Mouse (Mus musculus) neural tube, embryonic 11.5 days (tissue): ENCODE measurements around the gene Stmn3. TPM values are rescaled to one million over a fixed set of nuclear protein-coding genes. Genes with fewer than 3 reads are reported as not detected.

ENCODE experiments used
- ATAC-seq: fragments of 200-750 bp; cut with Nextera tagmentation; 2 replicates; pipeline ENCODE4 v1.8.0; 2017; ENCODE audit warnings: moderate number of reproducible peaks, mild to moderate bottlenecking, moderate TSS enrichment, moderate library complexity; ENCODE audit not compliant: insufficient read depth, low FRiP score, low TSS enrichment
- DNase-seq: peaks from one replicate; pipeline ENCODE4 v3.0.0-alpha.2; 2015; ENCODE audit warnings: low spot score
- H3K27ac ChIP-seq: fragments of 300-500 bp; sonication (generic); 2 replicates; pipeline ENCODE4 v1.5.1; 2014; ENCODE audit warnings: low read depth, mild to moderate bottlenecking, low read length
- H3K27me3 ChIP-seq: fragments of 300-500 bp; sonication (generic); 2 replicates; pipeline ENCODE4 v1.6.1; 2014; ENCODE audit warnings: mild to moderate bottlenecking, low read length, mixed read lengths; ENCODE audit not compliant: control insufficient read depth, insufficient read depth
- H3K36me3 ChIP-seq: fragments of 300-500 bp; sonication (generic); 2 replicates; pipeline ENCODE4 v1.6.1; 2014; ENCODE audit warnings: mild to moderate bottlenecking, low read length, moderate library complexity, mixed read lengths; ENCODE audit not compliant: control insufficient read depth, insufficient read depth
- H3K4me1 ChIP-seq: fragments of 300-500 bp; sonication (generic); 2 replicates; pipeline ENCODE4 v1.6.1; 2014; ENCODE audit warnings: low read length, mixed read lengths; ENCODE audit not compliant: control insufficient read depth, insufficient read depth
- H3K4me2 ChIP-seq: fragments of 300-500 bp; sonication (generic); 2 replicates; pipeline ENCODE4 v1.6.1; 2014; ENCODE audit warnings: low read depth, mild to moderate bottlenecking, moderate library complexity
- H3K4me3 ChIP-seq: fragments of 300-500 bp; sonication (generic); 2 replicates; pipeline ENCODE4 v1.5.1; 2014; ENCODE audit warnings: low read depth, low read length
- H3K9ac ChIP-seq: fragments of 300-500 bp; sonication (generic); 2 replicates; pipeline ENCODE4 v1.6.1; 2014; ENCODE audit warnings: mild to moderate bottlenecking, low read length
- H3K9me3 ChIP-seq: fragments of 300-500 bp; sonication (generic); 2 replicates; pipeline ENCODE4 v1.6.1; 2016; ENCODE audit warnings: low read length; ENCODE audit not compliant: control insufficient read depth
- WGBS: fragments of 180-500 bp; shearing (Covaris S2); extraction: QIAGEN DNeasy Blood & Tissue Kit; methylation state at CpG from one replicate; pipeline ENCODE4 v1.1.7; 2014; 5-methylcytosine and 5-hydroxymethylcytosine counted together
- polyA plus RNA-seq: library from polyadenylated mRNA; unstranded; fragments of >200 nt; fragmentation: Nextera tagmentation; extraction: Ambion mirVana; gene quantifications from 2 replicates; pipeline ENCODE4 v1.2.1, GENCODE M21; 2014

The Stmn3 gene
- 391 and 430 TPM in 2 replicates for polyA plus RNA-seq

- Histone ChIP-seq H3K4me1 (no peaks in the 10 kb centered on the region), H3K9ac (peak within 1 kb of the TSS; percentile 79), H3K4me3 (peak within 1 kb of the TSS; percentile 55), H3K36me3 (no peaks in the 10 kb centered on the region), H3K4me2 (peak within 1 kb of the TSS; percentile 74), H3K9me3 (no peaks in the 10 kb centered on the region), H3K27me3 (peaks cover 23% of the 10 kb centered on the region), H3K27ac (peak within 1 kb of the TSS; percentile 51; the same call in 1 of the 2 replicates)
- peak; percentile 85 for DNase-seq
- peak; percentile 85 for ATAC-seq
- 8% methylated on average over 22 of the region's 23 CpGs for WGBS
Measured at GRCm38 (mm10) chr2:181314080-181314810, at the start of gene Stmn3. TSS of gene Stmn3 (minus strand) at chr2:181314500.

GRCm38 (mm10) chr2:181363946-181364345 lies 49.6 kb upstream of the Stmn3 start:
- Histone ChIP-seq H3K27me3 (no peaks in the 10 kb centered on the region), H3K4me1 (peaks cover 20% of the 10 kb centered on the region), H3K27ac (no peak overlapping the region), H3K4me2 (peak overlapping the region; percentile 96), H3K36me3 (peaks cover 14% of the 10 kb centered on the region), H3K9me3 (no peaks in the 10 kb centered on the region), H3K4me3 (peak overlapping the region; percentile 87; the same call in 1 of the 2 replicates), H3K9ac (no peak overlapping the region; the same call in 1 of the 2 replicates)
- WGBS: 83% methylated on average over 3 of the region's 3 CpGs
- DNase-seq (no peak), ATAC-seq (no peak)

- DNase-seq: no peak
- H3K27ac ChIP-seq: no peak overlapping the region
- H3K4me1 ChIP-seq: no peaks in the 10 kb centered on the region
- H3K9me3 ChIP-seq: no peaks in the 10 kb centered on the region
- no peak for ATAC-seq
- peaks cover 24% of the 10 kb centered on the region for H3K36me3 ChIP-seq
- no peak overlapping the region for H3K4me2 ChIP-seq
- H3K4me3 ChIP-seq: no peak overlapping the region
- WGBS: 83% methylated on average over 3 of the region's 3 CpGs
- H3K9ac ChIP-seq: no peak overlapping the region
- H3K27me3 ChIP-seq: no peaks in the 10 kb centered on the region
Measured at GRCm38 (mm10) chr2:181356780-181357179, 42.5 kb upstream of the Stmn3 start.

GRCm38 (mm10) chr2:181342766-181343165 lies 28.5 kb upstream of the Stmn3 start:
- ATAC-seq: no peak
- 96% methylated on average over 6 of the region's 6 CpGs for WGBS
- no peak overlapping the region for H3K9ac ChIP-seq

GRCm38 (mm10) chr2:181340426-181340825 lies 26.1 kb upstream of the Stmn3 start:
- Histone ChIP-seq H3K36me3 (peaks cover 8% of the 10 kb centered on the region), H3K27ac (no peak overlapping the region), H3K4me1 (no peaks in the 10 kb centered on the region), H3K9ac (no peak overlapping the region), H3K27me3 (no peaks in the 10 kb centered on the region), H3K9me3 (no peaks in the 10 kb centered on the region), H3K4me3 (no peak overlapping the region), H3K4me2 (no peak overlapping the region)
- DNase-seq (no peak), ATAC-seq (no peak)
- WGBS: 90% methylated on average over 4 of the region's 4 CpGs

More at GRCm38 (mm10) chr2:181342766-181343165, 28.5 kb upstream of the Stmn3 start:
- H3K9me3 ChIP-seq: no peaks in the 10 kb centered on the region
- no peaks in the 10 kb centered on the region for H3K27me3 ChIP-seq
- H3K4me1 ChIP-seq: no peaks in the 10 kb centered on the region
- no peak overlapping the region for H3K27ac ChIP-seq
- H3K4me3 ChIP-seq: no peak overlapping the region
- DNase-seq: no peak
- peaks cover 8% of the 10 kb centered on the region for H3K36me3 ChIP-seq
- no peak overlapping the region for H3K4me2 ChIP-seq

GRCm38 (mm10) chr2:181334023-181334422 lies 19.7 kb upstream of the Stmn3 start:
- peaks cover 3% of the 10 kb centered on the region; the same call in 1 of the 2 replicates for H3K36me3 ChIP-seq
- ATAC-seq: no peak
- 62% methylated on average over 3 of the region's 3 CpGs for WGBS

GRCm38 (mm10) chr2:181332542-181332941 lies 18.2 kb upstream of the Stmn3 start:
- DNase-seq: no peak
- no peak overlapping the region for H3K9ac ChIP-seq
- ATAC-seq: no peak
- no peaks in the 10 kb centered on the region for H3K27me3 ChIP-seq
- peaks cover 9% of the 10 kb centered on the region for H3K36me3 ChIP-seq
- H3K4me3 ChIP-seq: no peak overlapping the region
- H3K4me2 ChIP-seq: no peak overlapping the region
- H3K4me1 ChIP-seq: no peaks in the 10 kb centered on the region
- H3K9me3 ChIP-seq: no peaks in the 10 kb centered on the region
- H3K27ac ChIP-seq: no peak overlapping the region

More at GRCm38 (mm10) chr2:181334023-181334422, 19.7 kb upstream of the Stmn3 start:
- H3K9me3 ChIP-seq: no peaks in the 10 kb centered on the region
- no peak overlapping the region for H3K4me2 ChIP-seq
- no peaks in the 10 kb centered on the region for H3K27me3 ChIP-seq
- peak; percentile 72 for DNase-seq
- H3K4me3 ChIP-seq: no peak overlapping the region
- H3K27ac ChIP-seq: no peak overlapping the region
- H3K9ac ChIP-seq: no peak overlapping the region
- H3K4me1 ChIP-seq: no peaks in the 10 kb centered on the region

- Histone ChIP-seq H3K4me1 (no peaks in the 10 kb centered on the region), H3K36me3 (peaks cover 8% of the 10 kb centered on the region), H3K9me3 (no peaks in the 10 kb centered on the region), H3K27me3 (no peaks in the 10 kb centered on the region), H3K4me2 (no peak overlapping the region), H3K9ac (no peak overlapping the region), H3K27ac (no peak overlapping the region), H3K4me3 (no peak overlapping the region)
- no peak for ATAC-seq
- no peak for DNase-seq
- 90% methylated on average over 2 of the region's 2 CpGs for WGBS
Measured at GRCm38 (mm10) chr2:181326098-181326497, 11.8 kb upstream of the Stmn3 start.

- no peak overlapping the region for H3K4me3 ChIP-seq
- DNase-seq (no peak), ATAC-seq (no peak)
- H3K27me3 ChIP-seq: no peaks in the 10 kb centered on the region
- H3K4me2 ChIP-seq: no peak overlapping the region
- H3K9me3 ChIP-seq: no peaks in the 10 kb centered on the region
- H3K36me3 ChIP-seq: no peaks in the 10 kb centered on the region; the same call in 1 of the 2 replicates
- no peak overlapping the region for H3K9ac ChIP-seq
- H3K4me1 ChIP-seq: peaks cover 2% of the 10 kb centered on the region; the same call in 1 of the 2 replicates
- no peak overlapping the region for H3K27ac ChIP-seq
- WGBS: 65% methylated on average over 5 of the region's 5 CpGs
Measured at GRCm38 (mm10) chr2:181322136-181322535, 7.8 kb upstream of the Stmn3 start.
